Mouse (Mus musculus) kidney, embryonic 14.5 days (tissue): ENCODE measurements around the gene Cp. TPM values are rescaled to one million over a fixed set of nuclear protein-coding genes. Genes with fewer than 3 reads are reported as not detected.

Source experiments
- polyA plus RNA-seq: library from polyadenylated mRNA; unstranded; fragments of >200 nt; fragmentation: Nextera tagmentation; extraction: Ambion mirVana; gene quantifications from 2 replicates; pipeline ENCODE4 v1.2.1, GENCODE M21; 2014

Cp gene
- polyA plus RNA-seq, 1 experiment from 2014 or later: 0.47 TPM

Other genes with a start within 250 kb of the Cp start
- gene Hps3, start 78.3 kb downstream of the Cp start, polyA plus RNA-seq: 7.1 and 12.5 TPM in 2 replicates
- gene Hltf, start 100.8 kb downstream of the Cp start, polyA plus RNA-seq: 20.0 and 22.7 TPM in 2 replicates
- gene Gyg, start 198.3 kb downstream of the Cp start, polyA plus RNA-seq: 37.9 and 44.5 TPM in 2 replicates